Mouse (Mus musculus): ENCODE data around the gene Acbd4.

DNA sequence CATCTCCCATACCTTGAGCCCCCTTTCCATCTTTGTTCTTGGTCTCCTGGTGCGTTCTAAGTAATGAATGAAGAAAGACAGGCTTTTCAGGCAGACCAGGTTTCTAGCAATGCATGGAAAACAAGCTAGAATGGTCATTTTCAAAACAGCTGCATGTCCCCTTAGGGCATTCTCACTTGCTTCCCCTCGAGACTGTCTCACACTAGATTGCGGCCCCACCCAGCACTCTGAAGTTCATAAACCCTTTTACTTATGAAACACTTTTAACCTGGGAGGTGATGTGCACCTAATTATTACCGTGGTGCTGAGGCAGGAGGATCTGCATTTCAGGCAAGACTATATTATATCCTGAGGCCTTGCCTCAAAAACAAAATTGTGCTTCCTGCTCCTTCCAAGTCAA lies 12.3 kb downstream of the Acbd4 start:
- TF ChIP-seq CTCF (IDR thresholded peaks at IDR 0.05; ENCODE audit: low read depth): no peak
- TF ChIP-seq EP300 (IDR thresholded peaks at IDR 0.05; ENCODE audit: low read depth): no peak
